8 mouse cellular contexts compared by ENCODE assay signal in the genomic region with DNA sequence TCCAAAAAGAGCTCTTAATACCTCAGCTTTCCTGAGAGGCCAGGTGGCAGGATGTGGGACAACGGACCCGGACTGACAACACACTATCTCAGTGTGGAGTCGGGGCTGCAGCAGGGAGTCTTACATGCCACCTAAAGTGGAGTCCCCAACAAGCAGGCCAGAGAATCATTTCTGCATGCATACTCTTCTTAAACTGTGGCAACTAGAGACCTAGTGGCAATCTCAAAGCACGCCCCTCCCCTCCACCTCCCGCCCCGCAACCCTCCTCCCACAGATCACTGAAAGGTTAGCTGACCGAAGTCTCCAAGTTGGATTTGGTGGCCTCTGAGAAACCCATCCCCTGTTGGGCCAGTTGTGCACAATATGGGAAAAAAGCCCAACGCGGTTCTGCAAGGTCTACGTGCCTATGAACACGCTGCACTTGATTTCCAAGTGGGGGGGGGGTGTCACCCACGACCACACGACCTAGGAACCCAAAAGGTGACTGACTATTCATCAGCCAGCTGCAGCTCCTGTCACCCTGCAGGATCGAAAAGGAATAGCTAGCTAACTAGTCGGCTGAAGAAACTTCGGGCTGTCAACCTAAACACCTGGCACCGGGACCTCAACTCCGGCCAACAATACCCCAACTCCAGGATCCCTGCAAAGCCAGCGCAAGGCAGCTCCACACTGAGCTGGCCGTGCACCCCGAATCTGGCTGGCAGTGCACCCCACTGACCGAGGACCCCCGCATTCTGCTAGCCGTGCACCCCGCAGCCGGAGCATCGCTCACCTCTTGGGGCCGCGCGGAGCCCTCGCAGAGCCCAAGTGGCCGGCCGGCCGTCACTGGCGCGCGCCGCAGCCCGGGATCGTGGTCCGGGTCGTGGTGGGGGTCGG. TPM values are rescaled to one million over a fixed set of nuclear protein-coding genes. Genes with fewer than 3 reads are reported as not detected.
DNase-seq lines count a peak whose midpoint lies in the region; ATAC-seq and TF ChIP-seq lines count a peak whose summit lies in the region.

No protein-coding gene starts in this region.

- peak overlapping the region; percentile 80 for H3K27ac ChIP-seq in heart, adult 2 months
- peak overlapping the region; percentile 65 for H3K27ac ChIP-seq in stomach, embryonic 16.5 days (ENCODE audit: low read length)

- no peak for TF ChIP-seq EP300 in heart, adult 2 months (IDR thresholded peaks at IDR 0.05; ENCODE audit: insufficient read depth, low read depth, low read length)

- peak overlapping the region; percentile 91 for H3K4me2 ChIP-seq in stomach, embryonic 16.5 days (ENCODE audit: low read depth, low read length)

- H3K9me3 ChIP-seq in stomach, embryonic 16.5 days (replicated peaks; ENCODE audit: control insufficient read depth, low read length): no peaks in the 10 kb centered on the region

- under 1% methylated on average over 43 of the region's 43 CpGs for WGBS in heart, adult 2 months
- 2% methylated on average over 37 of the region's 43 CpGs for WGBS in stomach, embryonic 16.5 days

- H3K79me2 ChIP-seq in heart, adult 2 months (replicated peaks; ENCODE audit: control insufficient read depth, insufficient read depth, low read length): no peaks in the 10 kb centered on the region

- ATAC-seq in megakaryocyte-erythroid progenitor cell, adult 5-6 weeks (replicated peaks; ENCODE audit: low FRiP score, low TSS enrichment, poor library complexity, severe bottlenecking): peak; percentile 58
- ATAC-seq in stomach, embryonic 16.5 days (ENCODE audit: insufficient read depth, low FRiP score): no peak

- no peaks in the 10 kb centered on the region for H3K27me3 ChIP-seq in heart, adult 2 months (ENCODE audit: control insufficient read depth, insufficient read depth, low read length)
- no peaks in the 10 kb centered on the region for H3K27me3 ChIP-seq in stomach, embryonic 16.5 days (ENCODE audit: control insufficient read depth, insufficient read depth, low read length)

- peaks cover 3% of the 10 kb centered on the region for H3K4me1 ChIP-seq in heart, adult 2 months (ENCODE audit: control insufficient read depth, insufficient read depth, low read length)
- H3K4me1 ChIP-seq in stomach, embryonic 16.5 days (ENCODE audit: control insufficient read depth, insufficient read depth, low read length): peaks cover 13% of the 10 kb centered on the region; the same call in 1 of the 2 replicates

- H3K4me3 ChIP-seq in heart, adult 2 months: peak overlapping the region; percentile 89
- peak overlapping the region; percentile 82 for H3K4me3 ChIP-seq in stomach, embryonic 16.5 days (replicated peaks; ENCODE audit: low read length)

- peak overlapping the region; percentile 73 for H3K9ac ChIP-seq in heart, adult 2 months (ENCODE audit: low read depth, low read length)
- peak overlapping the region; percentile 94 for H3K9ac ChIP-seq in stomach, embryonic 16.5 days (ENCODE audit: low read length)

- intact Hi-C loops in heart, adult 2 months (cut with DNase I): loop anchor here (1.0 to 10.0 kb wide), 4 partner anchors 62 to 580 kb away; a partner anchor contains a TSS

- no peak for TF ChIP-seq CTCF in heart, adult 2 months (IDR thresholded peaks at IDR 0.05)

- TF ChIP-seq POLR2A in heart, adult 2 months (IDR thresholded peaks at IDR 0.05; ENCODE audit: insufficient read depth, low read depth, low read length): no peak

- peak; percentile 8 to 12 for DNase-seq in frontal cortex, postnatal 36 days (ENCODE audit: low spot score in 2 of 2)
- DNase-seq in frontal cortex, postnatal 14 days (ENCODE audit: low spot score in 2 of 2): no peak
- peak; percentile 39 to 46 for DNase-seq in CD8-positive naive resting alpha-beta T cell, adult 2 months (ENCODE audit: low read depth in 2 of 2, low spot score in 2 of 2)
- peak; percentile 21 for DNase-seq in cerebellum, adult 9-10 months
- DNase-seq in heart, adult 2 months: peak in 1 of 2 experiments; percentile 32
- DNase-seq in kidney, adult 9 months: peak; percentile 30

- H3K36me3 ChIP-seq in heart, adult 2 months (ENCODE audit: control insufficient read depth, insufficient read depth, low read length): no peaks in the 10 kb centered on the region; the same call in none of the 2 replicates
- no peaks in the 10 kb centered on the region for H3K36me3 ChIP-seq in stomach, embryonic 16.5 days (ENCODE audit: control insufficient read depth, insufficient read depth, low read length)

RNA-seq across cellular contexts. Expression of a gene that starts 0.8 kb away (rescaled TPM):
- 1 to 10 TPM; 2.0 to 2.1 TPM for total RNA-seq in heart, adult 2 months (2021)
- polyA plus RNA-seq in heart, adult 2 months (2012; rRNA removed): 1.5 and 2.4 TPM in 2 replicates
- total RNA-seq in megakaryocyte-erythroid progenitor cell, adult 5-6 weeks (2014; fragmentation: Nextera tagmentation): 7.6 and 9.5 TPM in 2 replicates
- 43.5 and 64.0 TPM in 2 replicates for total RNA-seq in megakaryocyte-erythroid progenitor cell, adult 5-6 weeks (2017)
- polyA plus RNA-seq in stomach, embryonic 16.5 days (2015; fragmentation: Nextera tagmentation; extraction: Ambion mirVana): 2.5 and 3.1 TPM in 2 replicates

Comparison
In these comparisons a context has a peak if more than half of its experiments do, and no peak if none do; other contexts are left out.
1. DNase-seq: peak in frontal cortex, postnatal 36 days (2 of 2), CD8-positive naive resting alpha-beta T cell, adult 2 months (2 of 2), cerebellum, adult 9-10 months (single experiment) and kidney, adult 9 months (single experiment); none in frontal cortex, postnatal 14 days (0 of 2).